Mouse (Mus musculus) kidney, postnatal 0 days (tissue): Measurements from ENCODE around the gene Zbtb22. TPM values are rescaled to one million over a fixed set of nuclear protein-coding genes. Genes with fewer than 3 reads are reported as not detected.
"Not testable (repeated sequence)": the region's sequence is repeated elsewhere in the genome, so short reads cannot be mapped to it uniquely, and the experiment has no call there.

Experiments used
- ATAC-seq: fragments of 200-750 bp; cut with Nextera tagmentation; replicated peaks from 2 replicates; pipeline ENCODE4 v1.8.0; 2017; ENCODE audit warnings: low read depth, moderate number of reproducible peaks, moderate TSS enrichment, moderate library complexity; ENCODE audit not compliant: low FRiP score
- DNase-seq: peaks from one replicate; pipeline ENCODE4 v3.0.0-alpha.2; 2016; ENCODE audit warnings: low spot score
- H3K27ac ChIP-seq: fragments of 300-500 bp; sonication (generic); 2 replicates; pipeline ENCODE4 v1.5.1; 2014; ENCODE audit warnings: mild to moderate bottlenecking
- H3K27me3 ChIP-seq: fragments of 300-500 bp; sonication (generic); 2 replicates; pipeline ENCODE4 v1.6.1; 2014; ENCODE audit warnings: low read length, mixed read lengths; ENCODE audit not compliant: insufficient read depth
- H3K36me3 ChIP-seq: fragments of 300-500 bp; sonication (generic); 2 replicates; pipeline ENCODE4 v1.6.1; 2014; ENCODE audit warnings: low read length, mixed read lengths; ENCODE audit not compliant: insufficient read depth
- H3K4me1 ChIP-seq: fragments of 300-500 bp; sonication (generic); replicated peaks from 2 replicates; pipeline ENCODE4 v1.6.1; 2014; ENCODE audit warnings: antibody characterized with exemption, low read length, mixed read lengths; ENCODE audit not compliant: insufficient read depth
- H3K4me2 ChIP-seq: fragments of 300-500 bp; sonication (generic); 2 replicates; pipeline ENCODE4 v1.6.1; 2014; ENCODE audit warnings: mild to moderate bottlenecking, low read length, moderate library complexity, mixed read lengths
- H3K4me3 ChIP-seq: fragments of 300-500 bp; sonication (generic); replicated peaks from 2 replicates; pipeline ENCODE4 v1.5.1; 2014; ENCODE audit warnings: low read depth, low read length
- H3K9ac ChIP-seq: fragments of 300-500 bp; sonication (generic); 2 replicates; pipeline ENCODE4 v1.6.1; 2014; ENCODE audit warnings: low read depth, low read length
- H3K9me3 ChIP-seq: fragments of 300-500 bp; sonication (generic); replicated peaks from 2 replicates; pipeline ENCODE4 v1.6.1; 2016; ENCODE audit warnings: low read length, inconsistent platforms, mixed read lengths
- CTCF ChIP-seq: IDR thresholded peaks from 2 replicates; pipeline ENCODE4 v1.5.1; 2016; ENCODE audit warnings: antibody characterized with exemption, low read depth, mild to moderate bottlenecking, moderate library complexity
- WGBS: fragments of 180-500 bp; shearing (Covaris S2); extraction: QIAGEN DNeasy Blood & Tissue Kit; methylation state at CpG from one replicate; pipeline ENCODE4 v1.1.7; 2014; 5-methylcytosine and 5-hydroxymethylcytosine counted together
- polyA plus RNA-seq: library from polyadenylated mRNA; unstranded; fragments of >200 nt; fragmentation: Nextera tagmentation; extraction: Ambion mirVana; gene quantifications from 2 replicates; pipeline ENCODE4 v1.2.1, GENCODE M21; 2015

The Zbtb22 gene
- polyA plus RNA-seq, 1 experiment from 2014 or later, result 19.8 TPM

DNA sequence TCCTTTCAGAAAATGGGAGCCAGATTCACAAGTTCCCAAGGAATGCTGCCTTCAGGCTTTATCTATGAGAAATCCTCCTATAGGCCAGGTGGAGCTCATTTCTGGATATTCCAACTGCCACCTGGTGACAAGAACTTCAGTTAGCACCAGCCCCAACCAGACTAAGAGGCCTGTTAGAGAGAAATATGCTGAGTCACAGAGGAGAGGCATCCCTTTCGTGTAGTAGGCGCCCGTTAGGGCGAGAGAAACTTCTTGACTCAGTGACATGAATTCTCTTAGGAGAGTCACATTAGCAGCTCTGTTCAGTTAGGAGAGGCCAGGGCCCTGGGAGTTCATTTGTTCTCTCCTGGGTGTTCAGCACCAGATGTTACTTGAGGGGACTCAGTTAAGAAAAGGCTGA is 16.1 kb upstream of the Zbtb22 start:
- Histone ChIP-seq H3K4me2 (no peak overlapping the region), H3K9me3 (no peaks in the 10 kb centered on the region), H3K9ac (no peak overlapping the region), H3K4me3 (no peak overlapping the region), H3K36me3 (no peaks in the 10 kb centered on the region), H3K4me1 (no peaks in the 10 kb centered on the region), H3K27ac (no peak overlapping the region), H3K27me3 (no peaks in the 10 kb centered on the region)
- TF ChIP-seq CTCF, result no peak
- WGBS, result 79% methylated on average over 4 of the region's 4 CpGs
- no peak for ATAC-seq
- DNase-seq, result no peak

DNA sequence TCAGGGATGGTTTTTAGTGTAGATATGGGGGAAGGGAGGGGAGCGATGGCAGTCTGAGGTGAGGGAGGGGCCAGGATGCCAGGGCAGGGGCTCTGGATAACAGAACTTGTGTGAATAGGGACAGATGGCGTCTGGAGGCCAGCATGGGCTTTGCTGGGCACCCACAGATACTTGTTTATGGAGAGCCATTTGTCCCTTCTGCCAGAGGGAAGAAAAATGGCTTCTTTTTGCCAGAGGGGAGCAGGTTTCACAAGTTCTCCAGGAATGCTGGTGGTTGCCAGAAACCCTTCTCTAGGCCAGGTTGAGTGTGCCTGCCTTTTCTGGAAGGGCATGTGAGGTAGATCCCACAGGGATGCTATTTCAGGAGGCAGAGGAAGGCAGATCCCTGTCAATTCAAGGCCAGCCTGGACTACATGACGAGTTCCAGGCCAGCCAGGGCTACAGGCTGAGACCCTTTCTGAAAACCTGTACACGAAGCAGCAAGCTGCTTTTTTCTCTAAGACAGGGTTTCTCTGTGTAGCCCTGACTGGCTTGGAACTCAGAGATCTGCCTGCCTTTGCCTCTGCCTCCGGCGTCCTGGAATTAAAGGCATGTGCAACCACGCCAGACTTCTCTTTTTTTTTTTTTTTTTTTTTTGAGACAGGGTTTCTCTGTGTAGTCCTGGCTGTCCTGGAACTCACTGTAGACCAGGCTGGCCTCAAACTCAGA is 15.3 kb upstream of the Zbtb22 start:
- 63% methylated on average over 7 of the region's 7 CpGs for WGBS
- Histone ChIP-seq H3K9me3 (no peaks in the 10 kb centered on the region), H3K27ac (no peak overlapping the region), H3K4me1 (no peaks in the 10 kb centered on the region), H3K4me2 (no peak overlapping the region), H3K9ac (no peak overlapping the region), H3K36me3 (no peaks in the 10 kb centered on the region), H3K27me3 (no peaks in the 10 kb centered on the region), H3K4me3 (no peak overlapping the region)
- no peak for DNase-seq
- no peak for TF ChIP-seq CTCF
- no peak for ATAC-seq

DNA sequence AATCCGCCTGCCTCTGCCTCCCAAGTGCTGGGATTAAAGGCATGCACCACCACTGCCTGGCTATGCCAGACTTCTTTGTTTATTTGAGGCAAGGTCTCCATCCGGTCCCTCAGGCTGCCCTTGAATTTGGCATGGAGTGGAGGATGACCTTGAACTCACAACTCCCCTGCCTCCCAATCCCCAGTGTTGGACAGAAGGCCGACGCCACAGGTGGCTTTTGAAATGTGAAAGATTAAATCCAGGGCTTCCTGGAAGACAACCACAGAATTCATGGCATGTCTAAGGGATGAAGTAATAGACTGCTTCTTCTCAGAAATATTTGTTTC is 14.8 kb upstream of the Zbtb22 start:
- H3K4me1 ChIP-seq, result no peaks in the 10 kb centered on the region
- H3K4me3 ChIP-seq, result no peak overlapping the region
- 85% methylated on average over 4 of the region's 4 CpGs for WGBS
- no peaks in the 10 kb centered on the region for H3K27me3 ChIP-seq
- ATAC-seq, result no peak
- no peak overlapping the region for H3K4me2 ChIP-seq
- no peak overlapping the region for H3K9ac ChIP-seq
- no peaks in the 10 kb centered on the region for H3K9me3 ChIP-seq
- TF ChIP-seq CTCF, result no peak
- H3K36me3 ChIP-seq, result no peaks in the 10 kb centered on the region
- DNase-seq, result no peak
- H3K27ac ChIP-seq, result no peak overlapping the region

DNA sequence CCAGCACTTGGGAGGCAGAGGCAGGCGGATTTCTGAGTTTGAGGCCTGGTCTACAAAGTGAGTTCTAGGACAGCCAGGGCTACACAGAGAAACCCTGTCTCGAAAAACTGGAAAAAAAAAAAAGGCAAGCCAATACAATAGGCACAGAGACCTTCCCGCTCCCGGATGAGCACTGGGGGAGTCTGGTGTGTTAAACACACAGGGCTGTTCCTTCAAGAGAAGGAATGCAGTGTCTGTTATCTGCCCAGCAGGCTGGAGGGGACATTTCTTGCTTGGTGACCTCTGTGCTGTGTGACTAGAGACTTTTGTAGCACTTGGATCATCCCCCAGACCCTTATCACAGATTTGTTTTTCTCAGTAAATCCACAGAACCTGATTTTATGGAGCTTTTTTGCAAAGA is 14.1 kb upstream of the Zbtb22 start:
- Histone ChIP-seq H3K27me3 (no peaks in the 10 kb centered on the region), H3K4me1 (no peaks in the 10 kb centered on the region), H3K9me3 (no peaks in the 10 kb centered on the region), H3K27ac (no peak overlapping the region), H3K4me2 (no peak overlapping the region), H3K36me3 (no peaks in the 10 kb centered on the region), H3K4me3 (no peak overlapping the region), H3K9ac (no peak overlapping the region)
- 67% methylated on average over 4 of the region's 4 CpGs for WGBS
- no peak for TF ChIP-seq CTCF
- ATAC-seq (no peak), DNase-seq (no peak)

DNA sequence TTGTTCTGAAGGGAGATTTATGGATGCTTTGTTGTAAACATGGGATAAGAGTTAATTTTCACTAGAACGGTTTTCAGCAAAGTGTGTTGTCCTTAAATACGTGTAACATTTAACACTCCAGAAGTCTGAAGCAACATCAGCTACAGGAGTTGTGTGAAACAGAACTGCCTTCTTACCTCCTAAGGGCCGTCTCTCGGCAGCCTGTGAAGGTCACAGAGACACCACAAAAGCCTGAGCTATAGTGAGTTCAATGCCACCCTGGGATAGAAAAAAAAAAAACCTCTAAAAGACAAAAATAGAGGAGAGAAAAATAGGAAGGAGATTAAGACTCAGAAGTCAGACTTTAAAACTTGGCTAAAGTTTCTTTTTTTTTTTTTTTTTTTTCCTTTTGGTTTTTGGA is 13.6 kb upstream of the Zbtb22 start:
- H3K4me2 ChIP-seq, result no peak overlapping the region
- no peaks in the 10 kb centered on the region for H3K27me3 ChIP-seq
- no peaks in the 10 kb centered on the region for H3K4me1 ChIP-seq
- H3K36me3 ChIP-seq, result no peaks in the 10 kb centered on the region
- DNase-seq, result no peak
- ATAC-seq, result no peak
- 20% methylated on average over 4 of the region's 4 CpGs for WGBS
- no peaks in the 10 kb centered on the region for H3K9me3 ChIP-seq
- H3K27ac ChIP-seq, result no peak overlapping the region
- H3K9ac ChIP-seq, result no peak overlapping the region
- no peak for TF ChIP-seq CTCF
- no peak overlapping the region for H3K4me3 ChIP-seq

DNA sequence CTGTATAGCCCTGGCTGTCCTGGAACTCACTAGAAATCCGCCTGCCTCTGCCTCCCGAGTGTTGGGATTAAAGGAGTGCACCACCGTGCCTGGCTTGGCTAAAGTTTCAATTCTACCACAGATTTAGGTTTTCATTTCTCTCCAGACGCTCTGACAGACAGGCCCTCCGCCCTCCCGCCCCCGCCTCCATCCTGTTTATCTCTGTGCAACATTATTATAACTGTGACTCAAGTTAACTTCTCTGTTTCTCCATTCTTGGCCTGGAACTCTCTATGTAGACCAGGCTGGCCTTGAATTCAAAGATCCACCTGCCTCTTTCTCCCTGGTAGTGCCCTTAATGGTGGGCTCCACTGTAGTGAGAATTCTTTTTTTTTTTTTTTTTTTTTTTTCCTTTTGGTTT is 13.2 kb upstream of the Zbtb22 start:
- Histone ChIP-seq H3K27me3 (no peaks in the 10 kb centered on the region), H3K27ac (no peak overlapping the region), H3K9ac (no peak overlapping the region), H3K36me3 (no peaks in the 10 kb centered on the region), H3K9me3 (no peaks in the 10 kb centered on the region), H3K4me3 (no peak overlapping the region), H3K4me1 (no peaks in the 10 kb centered on the region), H3K4me2 (no peak overlapping the region)
- no peak for ATAC-seq
- no peak for TF ChIP-seq CTCF
- DNase-seq, result no peak
- WGBS, result 74% methylated on average over 7 of the region's 7 CpGs

DNA sequence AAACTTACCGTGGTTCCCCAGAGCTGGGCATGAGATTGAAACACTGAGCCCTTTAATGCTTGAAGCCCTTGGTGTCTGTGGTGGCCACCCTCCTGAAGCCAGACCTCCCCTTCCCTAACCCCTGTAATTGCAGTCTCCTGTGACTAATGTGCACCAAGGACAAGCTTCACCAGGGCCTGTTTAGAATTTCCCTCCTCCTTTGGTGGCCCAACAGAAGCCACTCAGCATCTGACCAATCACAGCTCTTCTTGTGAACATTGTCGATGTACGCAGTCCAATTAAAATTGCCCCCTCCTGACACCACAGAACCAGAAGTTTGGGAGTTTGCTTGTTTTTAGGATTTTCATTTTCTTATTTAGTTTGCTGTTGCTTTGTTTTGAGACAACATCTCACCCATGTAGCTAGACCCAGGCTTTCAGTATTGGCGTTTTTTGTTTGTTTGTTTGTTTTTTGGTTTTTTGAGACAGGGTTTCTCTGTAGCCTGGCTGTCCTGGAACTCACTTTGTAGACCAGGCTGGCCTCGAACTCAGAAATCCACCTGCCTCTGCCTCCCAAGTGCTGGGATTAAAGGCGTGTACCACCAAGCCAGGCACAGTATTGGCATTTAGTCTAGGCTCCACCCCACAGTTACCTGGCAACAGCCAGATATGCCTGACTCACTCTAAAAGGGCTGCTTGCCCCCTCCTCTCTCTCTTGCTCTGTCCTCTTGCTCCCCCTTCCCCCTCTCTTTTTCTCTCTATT is 11.6 kb upstream of the Zbtb22 start:
- not testable (repeated sequence) for ATAC-seq, DNase-seq
- WGBS, result 63% methylated on average over 6 of the region's 6 CpGs

DNA sequence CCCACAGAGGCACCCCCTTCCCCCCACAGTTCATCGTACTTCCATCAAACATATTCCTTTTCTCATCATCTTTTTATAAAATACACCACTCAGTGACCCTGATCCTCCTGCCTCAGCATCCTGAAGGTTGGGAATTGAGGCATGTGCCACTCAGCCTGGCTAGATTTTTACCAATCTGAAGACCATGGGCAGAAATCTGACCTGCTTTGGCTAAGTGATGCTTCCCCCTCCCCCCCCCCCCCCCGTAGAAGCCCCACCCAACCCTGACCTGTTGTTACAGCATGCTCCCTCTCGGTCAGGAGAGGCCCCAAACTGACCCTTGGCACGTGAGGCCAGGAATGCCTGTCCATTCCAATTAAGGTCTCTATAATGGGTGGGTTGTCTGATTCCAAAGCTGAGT is 10.9 kb upstream of the Zbtb22 start, which contains the start of gene Platr17:
Platr17 (plus strand) TSS at position 301 of the 400 bp plus-strand sequence.
- 41% methylated on average over 3 of the region's 4 CpGs for WGBS
- not testable (repeated sequence) for H3K27me3 ChIP-seq, H3K36me3 ChIP-seq, H3K9me3 ChIP-seq, H3K4me3 ChIP-seq, H3K4me1 ChIP-seq, H3K27ac ChIP-seq, H3K4me2 ChIP-seq, H3K9ac ChIP-seq, DNase-seq, ATAC-seq

More for the DNA sequence above, 11.6 kb upstream of the Zbtb22 start:
- not testable (repeated sequence) for H3K36me3 ChIP-seq, H3K27ac ChIP-seq, H3K9ac ChIP-seq, H3K4me1 ChIP-seq, H3K9me3 ChIP-seq, H3K27me3 ChIP-seq, H3K4me3 ChIP-seq, H3K4me2 ChIP-seq
